Mouse (Mus musculus) kidney, adult 11 months (tissue): ENCODE results near the gene Rab36.

Experiments used
- DNase-seq: peaks from one replicate; pipeline ENCODE4 v3.0.0; 2022

Gene Rab36

GRCm38 (mm10) chr10:75075665-75076064 lies 38.8 kb downstream of the Rab36 start:
- no peak for DNase-seq

GRCm38 (mm10) chr10:75078174-75079128 lies 41.6 kb downstream of the Rab36 start:
- no peak for DNase-seq

GRCm38 (mm10) chr10:75085330-75085729 lies 48.5 kb downstream of the Rab36 start:
- no peak for DNase-seq

- DNase-seq = no peak
These were observed 51.6 kb downstream of the Rab36 start for GRCm38 (mm10) chr10:75088471-75088870.

- DNase-seq = no peak
These were observed 54.8 kb downstream of the Rab36 start for GRCm38 (mm10) chr10:75091478-75092152.

- no peak for DNase-seq
These were observed 56.6 kb downstream of the Rab36 start for GRCm38 (mm10) chr10:75093252-75093987.

GRCm38 (mm10) chr10:75094338-75094737 lies 57.5 kb downstream of the Rab36 start:
- no peak for DNase-seq

GRCm38 (mm10) chr10:75095216-75095615 lies 58.4 kb downstream of the Rab36 start:
- no peak for DNase-seq

GRCm38 (mm10) chr10:75098446-75099183 lies 61.8 kb downstream of the Rab36 start:
- DNase-seq = no peak

GRCm38 (mm10) chr10:75100298-75100697 lies 63.4 kb downstream of the Rab36 start:
- DNase-seq = no peak

GRCm38 (mm10) chr10:75103502-75103901 lies 66.6 kb downstream of the Rab36 start:
- DNase-seq = no peak
